Mouse (Mus musculus) spleen, postnatal 14 days (tissue): Measurements from ENCODE around the gene Dnase1.
"Not testable (repeated sequence)": the region's sequence is repeated elsewhere in the genome, so short reads cannot be mapped to it uniquely, and the experiment has no call there.

ENCODE experiments used
- DNase-seq, 2 experiments: peaks; one replicate each; pipeline ENCODE4 v3.0.0; 2021 to 2022; ENCODE audit warnings: low spot score in 2 of 2

The Dnase1 gene

DNA sequence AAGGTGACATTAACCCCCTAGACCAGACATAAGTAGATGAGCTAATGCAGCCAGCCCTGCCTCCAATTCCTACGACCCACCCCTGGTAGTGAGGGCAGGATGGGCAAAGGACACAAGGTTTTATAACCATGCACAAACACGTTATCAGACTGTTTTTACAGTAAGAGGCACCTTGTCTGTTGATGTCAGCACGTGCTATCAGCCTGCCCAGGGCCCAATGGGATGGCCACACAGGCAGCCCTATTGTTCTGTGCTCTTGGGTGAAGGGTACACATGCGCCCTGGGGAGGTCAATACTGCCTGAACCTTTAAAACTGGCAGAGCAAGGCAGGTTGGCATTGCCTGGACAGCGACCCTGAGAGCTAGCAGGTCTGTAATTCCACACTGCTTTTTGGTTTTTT is at the start of gene Dnase1:
Gene Dnase1 (plus strand): TSS at position 136 of the 400 bp plus-strand sequence.
- DNase-seq: no peak

DNA sequence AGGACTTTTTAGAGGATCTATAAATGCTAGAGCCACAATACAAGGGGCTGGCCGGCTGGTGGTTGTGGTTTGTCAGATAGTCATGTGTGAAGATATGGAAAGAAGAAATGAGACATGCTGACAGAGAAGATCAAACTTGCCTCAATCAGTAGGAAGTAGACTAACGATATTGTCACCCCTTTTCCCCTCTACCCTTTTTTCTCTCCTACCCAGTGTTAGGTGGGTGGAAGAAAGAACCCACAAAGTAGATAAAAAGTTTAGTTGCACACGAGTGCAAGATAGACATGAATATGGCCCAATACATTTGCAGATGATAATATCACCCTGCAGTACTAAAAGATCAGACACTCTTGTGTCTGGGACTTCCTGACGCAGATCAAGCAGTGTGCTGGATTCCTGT is 48.3 kb upstream of the Dnase1 start:
- no peak for DNase-seq

GRCm38 (mm10) chr16:4003489-4004398 is 33.0 kb upstream of the Dnase1 start, which contains the start of gene Slx4:
Gene Slx4, minus strand, starts transcription at chr16:4003770.
- DNase-seq: peak; percentile 90 to 92

GRCm38 (mm10) chr16:4012882-4013570 is 23.7 kb upstream of the Dnase1 start:
- DNase-seq: no peak

DNA sequence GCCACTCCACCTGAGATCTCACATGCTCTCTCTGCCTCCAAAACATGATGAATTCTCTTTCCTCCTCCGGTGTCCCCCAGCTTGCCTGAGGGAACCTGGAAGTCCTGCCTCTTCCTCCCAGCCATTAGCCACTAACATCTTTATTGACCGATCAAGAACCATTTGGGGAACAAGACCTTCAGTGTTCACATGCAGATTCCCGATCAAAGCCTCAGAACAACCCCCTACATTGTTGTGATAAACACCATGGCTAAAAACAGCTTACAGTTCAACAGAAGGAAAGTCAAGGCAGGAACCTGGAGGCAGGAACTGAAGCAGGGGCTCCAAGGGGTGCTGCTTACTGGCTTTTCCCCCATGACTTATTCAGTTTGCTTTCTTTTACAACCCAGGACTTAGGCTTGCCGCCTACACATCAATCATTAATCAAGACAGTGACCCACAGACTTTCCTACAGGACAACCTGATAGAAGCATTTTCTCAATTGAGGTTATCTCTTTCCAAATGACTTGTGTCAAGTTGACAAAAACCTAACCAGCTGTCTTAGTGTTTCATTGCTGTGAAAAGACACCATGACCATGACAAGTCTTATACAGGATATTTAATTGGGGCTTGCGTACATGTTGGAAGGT is 22.6 kb upstream of the Dnase1 start:
- no peak for DNase-seq

DNA sequence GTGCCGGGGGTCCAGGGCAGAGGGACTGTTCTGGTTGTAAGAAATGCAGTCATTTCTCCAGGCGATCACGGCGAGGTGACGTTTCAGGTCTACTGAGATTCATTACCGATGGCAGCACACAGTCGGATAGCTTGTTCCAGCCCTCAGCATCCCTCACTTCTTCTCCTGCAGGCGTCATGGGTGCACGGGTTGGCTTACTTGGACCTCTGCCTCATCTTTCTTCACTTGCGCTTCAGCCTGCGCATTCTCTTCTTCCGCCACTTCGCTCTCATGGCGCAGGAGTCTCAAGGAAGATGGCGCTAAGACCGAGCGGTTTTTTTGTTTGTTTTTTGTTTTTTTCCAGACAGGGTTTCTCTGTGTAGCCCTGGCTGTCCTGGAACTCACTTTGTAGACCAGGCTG is 20.0 kb upstream of the Dnase1 start:
- DNase-seq: not testable (repeated sequence)

GRCm38 (mm10) chr16:4017466-4017865 is 19.3 kb upstream of the Dnase1 start:
- not testable (repeated sequence) for DNase-seq

DNA sequence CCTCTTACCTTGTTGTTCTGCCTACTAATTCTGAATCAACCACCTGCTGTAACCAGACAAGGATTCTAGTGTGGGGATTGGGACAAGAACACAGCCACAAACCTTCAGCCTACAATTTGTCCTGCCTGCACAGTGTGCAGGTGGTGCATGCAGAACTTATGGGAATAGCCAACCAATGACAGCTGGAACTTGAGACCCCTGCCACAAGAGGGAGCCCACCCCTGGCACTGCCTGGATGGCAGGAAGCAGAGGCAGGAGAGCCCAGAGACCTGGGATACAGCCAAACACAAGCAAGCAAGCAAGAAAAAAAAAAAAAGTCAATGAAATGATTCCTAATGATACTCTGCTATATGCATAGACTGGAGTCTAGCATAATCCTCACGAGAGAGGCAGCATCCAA is 15.5 kb upstream of the Dnase1 start:
- no peak for DNase-seq

DNA sequence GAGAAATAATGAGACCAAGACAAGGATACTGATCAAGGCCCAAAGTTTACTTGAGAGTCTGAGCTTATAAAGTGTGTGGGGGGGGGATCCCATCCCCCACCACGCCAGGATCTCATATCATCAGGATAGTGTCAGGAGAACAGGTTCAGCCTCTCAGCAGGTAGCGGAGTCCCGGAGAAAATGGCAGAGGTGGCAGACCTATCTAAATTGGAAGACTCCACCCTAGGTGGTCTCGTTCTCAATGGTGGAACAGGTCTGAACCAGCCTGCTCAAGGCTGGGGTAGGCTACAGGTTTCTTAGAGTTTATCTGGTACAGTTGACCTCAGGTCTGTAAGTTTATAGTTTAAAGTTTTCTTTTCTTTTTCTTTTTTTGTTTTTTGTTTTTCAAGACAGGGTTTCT is 14.0 kb upstream of the Dnase1 start:
- DNase-seq: no peak

- DNase-seq: no peak
Measured at GRCm38 (mm10) chr16:4026672-4027071, 10.1 kb upstream of the Dnase1 start.

GRCm38 (mm10) chr16:4027211-4027610 is 9.5 kb upstream of the Dnase1 start:
- no peak for DNase-seq

- no peak for DNase-seq
Measured at GRCm38 (mm10) chr16:4029371-4029841, 7.3 kb upstream of the Dnase1 start.

DNA sequence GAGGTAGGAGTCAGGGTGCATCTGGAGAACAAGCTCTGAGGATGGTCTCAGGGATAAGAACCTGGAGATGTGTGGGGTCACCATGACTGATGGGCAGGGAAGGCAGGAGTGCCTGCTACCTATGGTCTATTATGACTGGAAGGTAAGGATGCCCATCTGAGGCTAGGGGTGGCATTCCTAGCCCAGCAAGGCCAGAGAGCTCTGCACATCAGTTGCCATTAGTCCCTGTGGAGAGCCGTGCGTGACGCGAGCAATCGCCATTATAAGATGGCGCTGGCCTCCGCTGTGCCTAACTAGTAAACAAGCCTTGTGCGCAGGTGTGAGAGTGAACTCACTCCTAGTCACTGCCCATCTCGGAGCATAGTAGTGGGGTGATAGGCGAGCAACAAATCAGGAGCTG is 6.2 kb upstream of the Dnase1 start:
- DNase-seq: no peak

GRCm38 (mm10) chr16:4031441-4032274 is 5.1 kb upstream of the Dnase1 start:
- DNase-seq: no peak

DNA sequence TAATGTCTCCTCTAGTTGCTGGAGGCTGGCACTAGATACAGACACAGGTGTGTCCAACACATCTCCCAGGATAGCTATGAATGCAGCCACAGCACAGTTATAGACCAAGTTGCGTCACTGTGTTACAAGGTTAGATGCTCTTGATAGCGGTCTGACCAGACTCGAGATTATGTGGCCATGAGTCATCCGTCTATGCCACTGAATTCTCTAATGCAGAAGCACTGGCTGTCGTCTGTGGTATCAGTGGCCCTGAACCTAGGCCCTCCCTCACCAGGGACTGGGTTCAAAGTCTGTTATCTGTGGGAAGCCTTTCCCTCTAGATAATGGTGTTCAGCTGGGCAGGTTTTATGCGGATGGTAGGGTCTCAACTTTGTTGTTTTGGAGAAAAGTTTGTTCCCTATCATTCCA is 4.4 kb upstream of the Dnase1 start:
- no peak for DNase-seq

GRCm38 (mm10) chr16:4033971-4034370 is 2.8 kb upstream of the Dnase1 start:
- no peak for DNase-seq

- DNase-seq: no peak
Measured at GRCm38 (mm10) chr16:4034476-4034875, 2.3 kb upstream of the Dnase1 start.

DNA sequence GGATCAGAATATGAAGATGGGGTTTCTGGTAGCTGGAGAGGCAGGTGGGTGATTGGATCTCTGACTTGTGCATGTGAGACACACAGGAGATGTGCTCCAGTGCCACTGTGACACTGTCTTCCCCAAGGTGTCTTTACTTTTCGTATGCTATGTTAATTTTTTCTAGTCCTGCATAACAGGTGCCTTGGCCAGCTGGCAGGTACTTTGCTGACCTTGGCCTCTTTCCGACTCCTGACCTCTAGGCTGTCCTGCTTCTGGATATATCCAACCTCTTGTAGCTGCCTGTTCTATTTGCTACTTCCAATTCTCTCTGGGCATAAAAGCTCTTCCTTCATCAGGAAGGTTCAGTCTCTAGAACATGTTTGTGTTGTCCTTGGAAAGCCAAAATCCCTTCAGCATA is 1.2 kb upstream of the Dnase1 start:
- no peak for DNase-seq

- no peak for DNase-seq
Measured at GRCm38 (mm10) chr16:4037690-4038089, 948 bp downstream of the Dnase1 start.

- no peak for DNase-seq
Measured at GRCm38 (mm10) chr16:4040206-4040605, 3.5 kb downstream of the Dnase1 start.

DNA sequence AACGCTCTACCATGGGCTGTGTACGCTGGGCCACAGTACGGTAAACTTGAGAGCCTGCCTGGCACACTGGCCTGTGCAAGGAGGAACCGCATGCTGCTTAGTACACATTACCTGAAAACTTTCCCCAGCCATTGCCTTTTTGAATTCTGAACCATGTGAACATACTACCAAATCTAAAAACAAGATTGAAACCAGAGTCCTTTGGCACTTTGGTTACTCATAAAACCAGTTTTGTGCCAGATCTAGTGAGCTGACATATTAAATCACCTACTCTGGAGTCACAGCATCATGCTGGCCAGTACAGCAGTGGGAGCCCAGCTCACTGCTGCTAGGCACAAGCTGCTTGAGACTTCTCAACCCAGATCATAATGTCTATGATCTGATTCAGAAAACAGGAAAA is 4.9 kb downstream of the Dnase1 start:
- DNase-seq: no peak
